Mouse (Mus musculus): ENCODE measurements around the gene Adm2. TPM values are rescaled to one million over a fixed set of nuclear protein-coding genes. Genes with fewer than 3 reads are reported as not detected.

Adm2 gene
- total RNA-seq, 2 experiments from 2014 or later: not detected

DNA sequence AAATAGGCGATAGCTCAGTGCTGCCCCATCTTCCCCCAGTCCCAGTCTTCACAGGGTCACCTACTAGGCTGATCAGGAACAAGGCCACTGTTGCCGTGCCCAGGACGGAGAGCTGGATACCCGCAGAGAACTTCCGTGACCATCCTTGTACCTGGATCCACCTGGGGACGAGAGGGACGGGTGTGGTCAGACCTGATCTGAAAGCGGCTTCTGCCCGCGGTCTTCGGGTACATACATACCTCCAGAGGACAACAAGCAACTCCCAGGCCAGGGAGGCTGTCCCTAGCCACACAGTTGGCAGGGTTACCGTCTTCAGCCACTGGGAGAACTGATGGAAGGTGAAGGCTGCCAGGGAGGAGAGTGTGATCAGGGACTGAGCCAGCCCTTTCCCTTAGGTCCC lies 30.3 kb downstream of the Adm2 start:
- intact Hi-C loops (cut with DNase I): loop anchor here (5.0 kb wide), 1 partner anchor 225 kb away; the partner anchor contains the start of gene Hdac10
- no peak for DNase-seq

- intact Hi-C loops (cut with DNase I): loop anchor here (5.0 kb wide), 1 partner anchor 227 kb away; the partner anchor contains the start of gene Hdac10
These were observed 31.3 kb downstream of the Adm2 start for GRCm38 (mm10) chr15:89353837-89354236.

GRCm38 (mm10) chr15:89354455-89354854 lies 31.9 kb downstream of the Adm2 start:
- intact Hi-C loops (cut with DNase I): loop anchor here (5.0 kb wide), 1 partner anchor 227 kb away; the partner anchor contains the start of gene Hdac10
- no peak for DNase-seq

More at GRCm38 (mm10) chr15:89353837-89354236, 31.3 kb downstream of the Adm2 start:
- DNase-seq: no peak

DNA sequence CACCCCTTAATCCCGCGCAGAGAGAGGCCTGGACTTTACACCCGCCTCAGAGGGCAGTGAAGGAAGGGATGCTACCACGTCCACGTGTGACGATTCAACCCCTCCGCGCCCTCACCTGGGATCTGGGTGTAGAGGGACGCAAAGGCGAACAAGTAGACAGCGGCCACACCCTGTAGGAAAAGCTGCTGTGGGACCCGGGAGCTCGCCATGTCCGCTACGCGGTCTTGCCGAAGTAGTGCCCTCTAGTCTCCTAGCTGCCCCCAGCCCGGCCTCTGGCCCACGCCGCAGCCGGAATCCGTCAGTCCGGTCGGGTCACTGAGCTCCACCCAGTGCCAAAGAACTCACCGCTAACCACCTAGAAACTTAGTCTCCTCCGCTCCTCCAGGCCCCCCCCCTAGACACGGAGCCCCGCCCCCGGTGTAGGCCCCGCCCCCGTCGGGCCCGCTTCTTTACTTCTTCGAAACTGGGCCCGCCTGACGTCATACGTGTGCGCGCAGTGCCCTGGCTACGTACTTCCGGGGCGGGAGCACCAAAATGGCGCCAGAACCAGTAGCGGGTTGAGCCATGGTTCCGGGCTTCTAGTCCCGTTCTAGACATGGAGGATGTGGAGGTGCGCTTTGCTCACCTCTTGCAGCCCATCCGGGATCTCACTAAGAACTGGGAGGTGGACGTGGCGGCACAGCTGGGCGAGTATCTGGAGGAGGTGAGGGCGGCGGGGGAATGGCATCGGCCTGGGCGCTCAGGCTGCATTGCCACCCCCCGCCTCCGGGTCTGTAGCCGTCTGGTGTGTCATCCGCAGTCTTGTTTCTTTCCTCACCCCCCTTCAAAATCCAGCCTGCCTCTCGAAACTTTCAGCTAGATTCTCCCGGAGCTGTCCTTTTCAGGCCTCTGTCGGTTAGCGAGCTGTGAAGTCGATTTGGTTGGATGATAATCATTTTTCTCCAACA lies 33.0 kb downstream of the Adm2 start, which contains the start of the genes Lmf2 and Ncaph2:
TSS of gene Lmf2 (minus strand) at position 419 of the 947 bp plus-strand sequence.
TSS of gene Ncaph2 (plus strand) at position 479 of the 947 bp plus-strand sequence.
- intact Hi-C loops (cut with DNase I): no loop called here
- peak; percentile 94 for DNase-seq

- DNase-seq: no peak
- intact Hi-C loops (cut with DNase I): no loop called here
These were observed 33.9 kb downstream of the Adm2 start for GRCm38 (mm10) chr15:89356372-89356771.

- intact Hi-C loops (cut with DNase I): no loop called here
- no peak for DNase-seq
These were observed 36.3 kb downstream of the Adm2 start for GRCm38 (mm10) chr15:89358784-89359183.

GRCm38 (mm10) chr15:89363051-89363450 lies 40.5 kb downstream of the Adm2 start:
- no peak for DNase-seq

GRCm38 (mm10) chr15:89365141-89365551 lies 42.6 kb downstream of the Adm2 start:
- intact Hi-C loops (cut with DNase I): no loop called here
- no peak for DNase-seq

More at GRCm38 (mm10) chr15:89363051-89363450, 40.5 kb downstream of the Adm2 start:
- intact Hi-C loops (cut with DNase I): no loop called here

GRCm38 (mm10) chr15:89372068-89372467 lies 49.5 kb downstream of the Adm2 start:
- intact Hi-C loops (cut with DNase I): loop anchor here (5.0 kb wide), 1 partner anchor 55 kb away; the partner anchor contains the start of genes C730034F03Rik, Chkb, Cpt1b and Gm44502

DNA sequence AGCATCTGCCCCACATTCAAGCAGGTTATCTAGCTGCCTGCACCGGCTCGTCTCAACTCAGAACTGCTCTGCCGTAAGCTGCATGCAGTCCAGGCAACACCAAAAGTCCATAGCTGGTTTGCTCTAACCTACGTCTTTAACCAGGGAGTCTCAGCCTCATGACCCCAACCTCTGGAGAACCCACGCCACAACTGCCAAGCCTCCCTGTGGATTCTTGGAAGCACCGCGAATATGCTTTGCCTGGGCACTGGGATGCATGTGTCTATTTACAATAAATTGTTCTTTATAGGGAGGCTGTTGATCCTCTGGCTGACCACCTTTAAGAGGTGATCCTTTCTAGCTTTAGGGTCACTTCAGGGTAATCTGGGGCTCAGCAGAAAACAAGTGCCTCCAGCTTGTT lies 50.0 kb downstream of the Adm2 start:
- no peak for DNase-seq
- intact Hi-C loops (cut with DNase I): loop anchor here (5.0 kb wide), 1 partner anchor 55 kb away; the partner anchor contains the start of genes C730034F03Rik, Chkb, Cpt1b and Gm44502

More at GRCm38 (mm10) chr15:89372068-89372467, 49.5 kb downstream of the Adm2 start:
- DNase-seq: no peak

DNA sequence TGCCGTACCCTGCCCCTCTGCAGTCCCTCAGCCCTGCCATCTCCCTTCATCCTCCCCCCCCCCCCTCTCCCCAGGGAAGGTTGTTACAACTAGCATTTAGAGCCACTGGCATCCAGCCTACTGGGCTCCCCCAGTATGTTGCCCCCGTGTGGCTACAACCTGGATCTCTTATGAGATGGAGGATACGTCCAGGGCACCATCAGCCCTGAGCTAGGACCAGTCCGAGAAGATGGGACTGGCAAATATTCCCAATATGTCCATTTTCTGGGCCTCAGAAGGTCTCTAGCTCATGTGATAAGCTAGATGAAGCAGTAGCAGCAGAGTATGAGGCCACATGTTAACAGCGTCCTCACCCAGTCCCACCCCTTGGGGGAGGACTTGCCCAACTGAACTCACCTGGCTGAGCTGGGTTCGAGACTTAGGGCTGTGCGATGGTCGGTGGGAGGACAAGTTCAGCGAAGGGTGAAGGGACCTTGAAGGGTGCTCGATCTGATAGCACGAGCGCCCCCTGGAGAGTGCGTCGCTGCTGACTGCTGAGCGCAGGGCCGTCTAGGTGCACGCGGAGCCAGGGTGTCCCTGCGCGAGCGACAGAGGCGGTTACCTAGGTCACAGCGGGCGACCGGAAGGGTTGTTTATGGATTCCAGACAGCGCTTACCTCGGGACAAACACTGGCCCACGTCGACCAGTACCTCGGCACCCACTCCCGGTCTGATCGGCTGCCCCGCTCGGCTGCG lies 50.7 kb downstream of the Adm2 start:
- peak; percentile 78 to 80 for DNase-seq
- intact Hi-C loops (cut with DNase I): loop anchor here (5.0 kb wide), 1 partner anchor 54 kb away; the partner anchor contains the start of genes C730034F03Rik, Chkb, Cpt1b and Gm44502

GRCm38 (mm10) chr15:89373762-89374248 lies 51.3 kb downstream of the Adm2 start, which contains the start of gene Sco2:
Sco2 (minus strand) TSS chr15:89373846.
- intact Hi-C loops (cut with DNase I): loop anchor here (5.0 kb wide), 1 partner anchor 53 kb away; the partner anchor contains the start of genes C730034F03Rik, Chkb, Cpt1b and Gm44502
- DNase-seq: peak; percentile 92 to 95

Small RNAs within 50 kb of the gene (microRNA-seq; reads per million reads assigned to microRNA genes)
- 0.36 to 0.74 reads per million in 2 experiments for gene Mir6959

Other genes with a start within 250 kb of the Adm2 start
- gene Trabd, start 247.6 kb upstream of the Adm2 start, total RNA-seq (2021): 10 to 100 TPM; 29.5 to 29.7 TPM
- gene Selenoo, start 233.6 kb upstream of the Adm2 start, total RNA-seq (2021): 10 to 100 TPM; 12.5 to 14.4 TPM
- gene Tubgcp6, start 199.6 kb upstream of the Adm2 start, total RNA-seq (2021): 1 to 10 TPM; 7.0 to 8.0 TPM
- 1 to 10 TPM; 4.9 to 6.4 TPM for gene Hdac10, start 194.0 kb upstream of the Adm2 start, total RNA-seq (2021)
- 100 to 1,000 TPM; 131 to 136 TPM for gene Mapk12, start 182.0 kb upstream of the Adm2 start, total RNA-seq (2021)
- 1 to 10 TPM in 1 of 2 experiments, under 1 TPM in 1; 0.79 to 1.1 TPM for gene Mapk11, start 173.1 kb upstream of the Adm2 start, total RNA-seq (2021)
- 1 to 10 TPM; 8.9 to 9.6 TPM for gene Plxnb2, start 141.9 kb upstream of the Adm2 start, total RNA-seq (2021)
- 1 to 10 TPM; 7.6 to 9.0 TPM for gene Dennd6b, start 126.2 kb upstream of the Adm2 start, total RNA-seq (2021)
- 10 to 100 TPM; 81.0 to 85.9 TPM for gene Ppp6r2, start 111.2 kb upstream of the Adm2 start, total RNA-seq (2021)
- 10 to 100 TPM; 62.0 to 62.1 TPM for gene Sbf1, start 7.4 kb upstream of the Adm2 start, total RNA-seq (2021)
- gene Miox, start 11.7 kb downstream of the Adm2 start, total RNA-seq (2021): not detected
- 10 to 100 TPM; 12.0 to 12.6 TPM for gene Lmf2, start 32.9 kb downstream of the Adm2 start, total RNA-seq (2021)
- 10 to 100 TPM; 36.7 to 43.0 TPM for gene Ncaph2, start 33.0 kb downstream of the Adm2 start, total RNA-seq (2021)
- gene Sco2, start 51.1 kb downstream of the Adm2 start, total RNA-seq (2021): 10 to 100 TPM; 12.0 to 19.1 TPM
- under 1 TPM; 0.35 to 0.48 TPM for gene Tymp, start 54.3 kb downstream of the Adm2 start, total RNA-seq (2021)
- gene Odf3b, start 56.6 kb downstream of the Adm2 start, total RNA-seq (2021): under 1 TPM; 0.42 to 0.87 TPM
- gene Klhdc7b, start 62.2 kb downstream of the Adm2 start, total RNA-seq (2021): not detected
- gene Syce3, start 87.8 kb downstream of the Adm2 start, total RNA-seq (2021): not detected
- 100 to 1,000 TPM; 255 to 278 TPM for gene Cpt1b, start 103.1 kb downstream of the Adm2 start, total RNA-seq (2021)
- under 1 TPM; 0.20 to 0.47 TPM for gene C730034F03Rik, start 106.9 kb downstream of the Adm2 start, total RNA-seq (2021)
- gene Gm44502, start 107.0 kb downstream of the Adm2 start, total RNA-seq (2021): 1 to 10 TPM in 1 of 2 experiments, not detected in 1; 1.5 TPM
- gene Chkb, start 107.2 kb downstream of the Adm2 start, total RNA-seq (2021): 10 to 100 TPM; 20.8 to 30.0 TPM
- under 1 TPM; 0.28 to 0.30 TPM for gene Mapk8ip2, start 131.2 kb downstream of the Adm2 start, total RNA-seq (2021)
- 1 to 10 TPM; 3.0 to 3.8 TPM for gene Arsa, start 154.7 kb downstream of the Adm2 start, total RNA-seq (2021)
- 10 to 100 TPM; 14.4 to 15.5 TPM for gene Shank3, start 176.9 kb downstream of the Adm2 start, total RNA-seq (2021)
- under 1 TPM; 0.28 to 0.30 TPM for gene Acr, start 245.6 kb downstream of the Adm2 start, total RNA-seq (2021)